Mouse (Mus musculus) monocyte, adult 59 days (primary cell): ENCODE data around the gene Defb26. TPM values are rescaled to one million over a fixed set of nuclear protein-coding genes. Genes with fewer than 3 reads are reported as not detected.

Experiments
- total RNA-seq, 2 experiments: library from RNA; stranded (reverse); gene quantifications; one replicate each; pipeline ENCODE4 v1.2.4; 2023

The Defb26 gene
- total RNA-seq = not detected

DNA sequence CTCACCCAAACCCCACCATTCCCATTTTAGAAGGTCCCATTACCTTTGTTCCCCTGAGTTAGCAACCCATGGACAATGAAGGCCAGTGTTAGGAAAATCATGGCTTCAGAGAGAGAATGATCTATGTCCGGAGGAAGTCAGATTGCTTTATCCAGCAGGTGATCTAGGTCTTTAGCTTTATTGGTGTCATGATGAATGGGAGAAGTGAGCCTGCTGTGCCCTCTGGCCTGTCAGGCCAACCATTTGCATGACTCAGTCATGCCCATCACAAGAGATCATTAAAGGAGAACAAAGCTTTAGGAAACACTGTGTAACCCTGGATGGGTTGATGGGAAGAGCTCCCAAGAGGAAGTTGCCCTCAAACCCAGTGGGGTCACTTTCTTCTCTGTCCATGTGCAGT lies at the start of gene Defb26:
Defb26 (minus strand) TSS at position 101 of the 400 bp plus-strand sequence.

GRCm38 (mm10) chr2:152539944-152540710 lies 28.6 kb upstream of the Defb26 start, which contains the start of gene Defb29:
Defb29 (minus strand) TSS chr2:152540098.

GRCm38 (mm10) chr2:152517981-152518380 lies 6.5 kb upstream of the Defb26 start, which contains the start of gene Defb28:
Defb28 (plus strand) TSS chr2:152518255.

GRCm38 (mm10) chr2:152490038-152490437 lies 21.5 kb downstream of the Defb26 start, which contains the start of gene Defb22:
Defb22 (minus strand) TSS chr2:152490138.

GRCm38 (mm10) chr2:152476763-152477162 lies 34.7 kb downstream of the Defb26 start, which contains the start of gene Defb20:
Defb20 (plus strand) TSS chr2:152477063.

DNA sequence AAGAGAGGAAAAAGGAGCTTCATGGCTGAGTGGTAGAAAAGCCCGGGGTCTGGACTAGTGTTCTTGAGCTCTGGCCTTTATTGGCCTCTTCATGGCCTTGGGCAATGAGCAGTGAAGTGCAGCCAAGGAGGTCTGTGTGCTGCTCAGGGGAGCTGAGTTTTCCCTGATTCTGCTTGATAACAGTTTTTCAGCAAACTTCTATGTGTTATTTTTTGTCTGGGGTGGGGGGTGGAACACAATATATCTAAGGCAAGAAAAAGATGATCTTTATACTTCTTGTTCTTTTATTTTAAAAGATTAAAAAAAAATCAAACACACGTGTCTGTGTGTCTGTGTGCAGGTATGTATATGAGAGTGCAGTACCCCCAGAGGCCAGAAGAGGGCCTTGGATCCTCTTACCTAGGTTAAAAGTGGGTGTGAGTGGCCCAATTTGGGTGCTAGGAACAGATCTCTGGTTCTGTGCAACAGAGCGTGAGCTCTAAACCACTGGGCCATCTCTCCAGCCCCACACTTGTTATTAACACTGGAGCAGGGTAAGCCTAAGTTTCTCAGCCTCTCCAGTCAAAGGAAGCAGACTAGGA lies 46.8 kb downstream of the Defb26 start, which contains the start of gene Defb23:
Defb23 (minus strand) TSS at position 51 of the 581 bp plus-strand sequence.

Other genes with a start within 250 kb of the Defb26 start
- gene Tbc1d20, start 217.9 kb downstream of the Defb26 start, total RNA-seq = 10 to 100 TPM; 68.5 to 81.4 TPM
- 100 to 1,000 TPM; 122 to 141 TPM for gene Rbck1, start 179.0 kb downstream of the Defb26 start, total RNA-seq
- 1 to 10 TPM; 1.7 to 2.0 TPM for gene Trib3, start 167.7 kb downstream of the Defb26 start, total RNA-seq
- not detected for gene Nrsn2, start 135.1 kb downstream of the Defb26 start, total RNA-seq
- gene Sox12, start 113.6 kb downstream of the Defb26 start, total RNA-seq = under 1 TPM; 0.37 to 0.52 TPM
- 1 to 10 TPM; 1.0 to 1.7 TPM for gene Zcchc3, start 96.7 kb downstream of the Defb26 start, total RNA-seq
- not detected for gene 6820408C15Rik, start 96.1 kb downstream of the Defb26 start, total RNA-seq
- not detected for gene Defb23, start 47.1 kb downstream of the Defb26 start, total RNA-seq
- gene Defb20, start 34.6 kb downstream of the Defb26 start, total RNA-seq = not detected
- not detected for gene Defb22, start 21.6 kb downstream of the Defb26 start, total RNA-seq
- not detected for gene Defb28, start 6.6 kb upstream of the Defb26 start, total RNA-seq
- not detected for gene Defb29, start 28.4 kb upstream of the Defb26 start, total RNA-seq
- not detected for gene Gm17416, start 57.6 kb upstream of the Defb26 start, total RNA-seq
- not detected for gene Defb21, start 61.1 kb upstream of the Defb26 start, total RNA-seq
- gene Defb19, start 68.6 kb upstream of the Defb26 start, total RNA-seq = not detected
- not detected for gene Defb45, start 87.7 kb upstream of the Defb26 start, total RNA-seq
- gene Defb36, start 92.6 kb upstream of the Defb26 start, total RNA-seq = not detected
- not detected for gene Defb25, start 111.4 kb upstream of the Defb26 start, total RNA-seq
- 10 to 100 TPM; 15.8 to 19.4 TPM for gene Rem1, start 115.3 kb upstream of the Defb26 start, total RNA-seq
- 100 to 1,000 TPM; 186 to 191 TPM for gene H13, start 157.8 kb upstream of the Defb26 start, total RNA-seq
- gene Mcts2, start 175.3 kb upstream of the Defb26 start, total RNA-seq = 10 to 100 TPM; 21.4 to 22.3 TPM
- gene Id1, start 224.6 kb upstream of the Defb26 start, total RNA-seq = 10 to 100 TPM; 46.4 to 77.6 TPM
- gene Cox4i2, start 242.5 kb upstream of the Defb26 start, total RNA-seq = not detected